Mouse (Mus musculus) right cerebral cortex, adult 2 months (tissue): ENCODE measurements around the gene Sap18b.
"Not testable (repeated sequence)": the region's sequence is repeated elsewhere in the genome, so short reads cannot be mapped to it uniquely, and the experiment has no call there.

Source experiments
- DNase-seq, 2 experiments: peaks; one replicate each; pipeline ENCODE4 v3.0.0; 2021 to 2022; ENCODE audit warnings: low spot score in 2 of 2

Sap18b gene

DNA sequence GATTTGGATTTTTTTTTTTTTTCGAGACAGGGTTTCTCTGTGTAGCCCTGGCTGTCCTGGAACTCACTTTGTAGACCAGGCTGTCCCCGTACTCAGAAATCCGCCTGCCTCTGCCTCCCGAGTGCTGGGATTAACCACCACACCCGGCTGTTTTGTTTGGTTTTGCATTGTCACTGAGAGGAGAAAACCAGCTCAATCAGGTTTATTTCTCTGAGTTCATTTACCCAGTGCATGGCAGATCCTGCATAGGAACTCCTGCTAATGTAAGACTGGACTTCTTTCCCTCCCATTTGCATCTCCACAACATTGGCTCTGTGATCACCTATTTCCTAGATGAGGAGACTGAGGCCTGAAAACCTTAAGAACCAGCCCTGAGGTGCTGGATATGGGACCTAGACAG lies 3.0 kb upstream of the Sap18b start:
- DNase-seq, result no peak

DNA sequence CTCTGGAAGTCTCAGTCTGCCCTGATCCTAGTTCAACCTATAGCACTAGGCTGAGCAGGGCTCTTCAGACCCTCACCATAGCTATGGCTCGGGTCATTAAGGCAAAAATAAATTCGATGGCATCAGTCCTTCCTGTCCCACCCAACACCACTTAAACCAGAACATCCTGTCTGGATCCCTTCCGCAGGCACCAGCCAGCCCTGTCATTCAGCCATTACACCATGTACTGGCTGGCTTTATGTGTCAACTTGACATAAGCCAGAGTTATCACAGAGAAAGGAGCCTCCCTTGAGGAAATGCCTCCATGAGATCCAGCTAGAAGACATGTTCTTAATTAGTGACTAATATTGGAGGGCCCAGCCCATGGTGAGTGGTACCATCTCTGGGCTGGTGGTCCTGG lies 2.4 kb upstream of the Sap18b start:
- DNase-seq, result no peak

DNA sequence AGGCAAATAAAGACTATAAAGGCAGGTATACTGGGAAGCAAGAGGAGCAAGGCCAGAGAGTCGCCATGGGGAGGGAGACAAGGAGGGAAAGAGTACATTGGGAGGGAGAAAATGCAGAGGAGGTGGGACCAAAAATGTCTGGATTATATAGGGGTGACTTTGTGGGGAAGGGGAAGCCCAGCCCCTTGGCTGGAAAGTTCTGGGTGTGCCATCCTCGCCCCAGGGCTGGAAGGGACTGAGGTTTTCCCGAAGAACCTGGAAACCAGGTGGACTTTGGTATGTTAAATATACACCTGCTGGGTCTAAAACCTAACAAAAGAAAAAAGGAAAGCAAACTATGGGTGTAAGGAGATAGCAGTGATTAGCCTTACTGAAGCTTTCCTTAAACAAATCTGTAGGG lies 5.0 kb downstream of the Sap18b start:
- DNase-seq, result no peak

DNA sequence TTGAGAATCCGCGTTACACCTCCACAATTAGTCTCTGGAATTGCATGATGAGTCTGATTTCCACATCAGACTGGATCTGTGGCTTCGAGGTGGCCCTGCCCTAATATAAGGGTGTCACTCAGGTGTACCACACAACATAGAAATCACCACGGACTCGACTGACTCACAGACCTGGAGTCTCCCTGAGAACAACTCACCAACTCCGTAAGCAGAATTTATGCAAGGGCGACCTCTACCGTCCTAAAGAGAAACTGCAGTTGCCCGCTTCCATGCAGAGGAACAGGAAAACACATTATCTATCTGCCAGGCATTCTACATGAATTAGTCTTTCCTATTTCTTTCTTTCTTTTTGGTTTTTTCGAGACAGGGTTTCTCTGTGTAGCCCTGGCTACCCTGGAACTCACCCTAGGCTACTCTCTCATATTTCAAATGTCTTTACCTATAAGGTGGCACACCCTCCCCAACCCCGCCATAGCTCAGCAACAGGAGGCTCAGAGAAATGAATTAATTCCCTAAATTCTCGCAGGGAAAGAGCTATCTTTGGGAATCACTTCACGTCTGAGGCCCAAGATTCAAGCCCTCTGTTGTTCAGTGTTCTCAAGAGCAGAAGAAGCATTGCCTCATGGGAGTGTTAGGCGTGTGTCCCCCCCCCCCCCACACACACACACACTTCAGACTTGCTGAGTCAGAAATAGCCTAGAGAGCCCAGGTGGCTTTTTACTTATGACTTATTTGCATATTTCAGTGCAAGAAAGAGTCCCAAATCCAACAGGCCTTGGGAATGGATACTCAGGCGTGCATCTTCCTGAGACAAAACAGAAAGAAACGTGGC lies 7.7 kb downstream of the Sap18b start:
- peak; percentile 94 to 96 for DNase-seq

DNA sequence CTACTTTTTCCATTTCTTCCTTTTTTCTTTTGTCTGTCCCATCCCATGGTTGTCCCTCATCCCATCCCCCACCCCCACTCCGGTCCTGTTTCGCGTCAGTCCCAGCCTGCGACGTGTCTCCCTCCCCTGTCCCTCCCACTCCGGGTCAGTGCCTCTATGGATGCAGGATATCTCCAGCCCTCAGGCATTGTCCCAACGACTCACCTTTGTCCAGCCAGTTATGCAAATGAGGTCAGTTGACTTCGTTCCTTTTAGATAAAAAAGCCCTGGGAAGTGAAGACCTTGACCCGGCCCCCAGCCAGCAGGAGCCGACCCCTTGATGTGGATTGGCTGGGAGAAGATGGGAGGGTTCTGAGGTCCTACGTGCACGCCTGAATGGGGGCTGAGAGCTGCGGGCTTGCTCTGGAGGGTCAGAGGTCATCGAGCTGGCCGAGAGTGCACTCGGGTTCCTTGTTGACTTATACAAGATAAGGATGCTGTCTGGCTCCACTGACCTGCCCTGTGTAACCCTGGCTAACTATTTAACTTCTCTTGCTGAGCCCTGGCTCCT lies 8.4 kb downstream of the Sap18b start:
- DNase-seq, result no peak

DNA sequence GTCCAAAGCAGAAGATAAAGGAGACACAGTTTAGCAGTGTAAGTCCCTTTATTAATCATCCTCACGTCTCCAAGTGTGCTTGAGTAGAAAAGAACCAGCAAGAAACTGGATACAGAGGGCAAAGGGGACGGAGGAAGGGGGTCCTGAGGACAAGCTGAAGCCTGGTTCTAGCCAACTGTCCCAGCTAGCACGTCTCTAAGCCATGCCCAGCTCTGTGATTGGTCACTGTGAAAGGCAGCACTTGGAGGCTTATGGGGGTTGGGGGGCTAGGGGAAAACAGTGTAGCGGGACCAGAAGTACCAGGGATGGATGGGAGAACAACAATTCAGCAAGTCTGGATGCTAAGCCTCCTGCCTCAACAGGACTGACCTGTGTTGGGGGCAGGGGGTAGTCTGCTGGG lies 10.7 kb downstream of the Sap18b start:
- DNase-seq, result no peak

DNA sequence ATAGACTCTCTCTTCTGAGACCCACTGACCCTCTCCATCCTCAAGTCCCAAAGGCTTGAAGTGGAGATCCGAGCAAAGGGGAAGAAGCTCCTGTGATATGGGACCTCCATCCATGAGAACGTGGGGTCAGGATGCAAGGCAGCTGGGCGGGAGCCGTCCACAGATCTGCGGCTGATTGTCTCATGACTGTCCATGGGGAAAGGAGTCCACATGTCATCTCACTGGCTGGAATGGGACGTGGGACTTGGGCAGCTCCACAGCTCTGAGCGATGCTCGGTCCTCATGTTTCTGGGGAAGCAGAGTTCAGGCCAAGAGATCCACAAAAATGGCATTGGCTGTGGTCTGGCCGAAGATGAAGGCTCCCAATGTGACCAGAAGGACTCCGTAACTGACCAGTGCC lies 12.1 kb downstream of the Sap18b start:
- no peak for DNase-seq

DNA sequence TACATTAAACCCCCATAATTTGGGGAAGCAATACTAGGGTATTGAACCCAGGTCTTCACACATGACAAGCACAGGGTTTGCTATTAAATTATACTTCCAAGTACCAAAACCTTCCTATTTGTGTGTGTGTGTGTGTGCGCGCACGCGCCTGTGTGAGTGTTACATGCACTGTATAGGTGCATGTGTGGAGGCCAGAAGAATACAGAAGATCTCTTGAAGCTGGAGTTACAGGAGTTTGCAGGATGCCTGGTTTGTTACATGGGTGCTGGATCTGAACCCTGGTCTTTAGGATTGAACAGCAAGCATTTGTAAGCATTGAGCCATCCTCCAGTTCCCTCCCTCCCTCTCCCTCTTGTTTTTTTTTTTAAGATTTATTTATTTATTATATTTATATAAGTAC lies 14.1 kb downstream of the Sap18b start:
- no peak for DNase-seq

DNA sequence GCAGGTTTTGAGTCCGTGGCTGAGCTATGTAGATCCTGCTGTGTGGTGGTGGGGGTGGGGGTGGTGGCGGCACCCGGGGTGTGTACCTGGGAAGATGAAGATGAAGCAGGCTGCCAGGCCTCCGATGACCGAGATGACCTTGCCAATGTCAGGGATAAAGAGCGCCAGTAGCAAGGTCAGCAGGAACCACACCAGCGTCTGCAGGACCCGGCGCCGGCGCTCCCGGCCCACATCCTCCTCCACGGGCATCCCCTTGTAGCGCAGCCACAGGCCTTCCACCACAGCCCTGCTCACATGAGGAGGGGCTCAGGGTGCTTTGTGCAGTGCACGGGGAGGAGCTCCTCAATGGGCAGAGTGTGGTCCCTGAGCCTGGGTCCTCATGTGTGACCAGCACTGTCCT lies 16.3 kb downstream of the Sap18b start:
- DNase-seq, result no peak

DNA sequence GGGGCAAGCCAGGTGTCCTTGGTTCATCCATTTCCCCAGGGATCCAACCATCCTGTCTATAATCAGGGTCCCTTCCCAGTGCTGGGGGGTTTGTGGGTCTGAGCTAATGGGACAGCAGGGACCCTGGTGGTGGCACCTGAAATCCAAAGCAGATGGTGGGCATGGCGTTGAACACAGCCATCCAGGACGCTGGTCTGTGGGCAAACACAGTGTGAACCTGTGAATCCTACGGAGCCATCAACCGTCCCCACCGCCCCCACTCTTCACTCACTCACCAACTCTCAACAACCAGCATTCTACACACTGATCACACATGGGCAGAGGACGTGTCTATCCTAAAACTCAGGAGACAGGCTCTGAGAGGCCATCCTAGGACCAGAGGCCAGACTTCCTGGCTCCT lies 18.8 kb downstream of the Sap18b start:
- DNase-seq, result no peak

DNA sequence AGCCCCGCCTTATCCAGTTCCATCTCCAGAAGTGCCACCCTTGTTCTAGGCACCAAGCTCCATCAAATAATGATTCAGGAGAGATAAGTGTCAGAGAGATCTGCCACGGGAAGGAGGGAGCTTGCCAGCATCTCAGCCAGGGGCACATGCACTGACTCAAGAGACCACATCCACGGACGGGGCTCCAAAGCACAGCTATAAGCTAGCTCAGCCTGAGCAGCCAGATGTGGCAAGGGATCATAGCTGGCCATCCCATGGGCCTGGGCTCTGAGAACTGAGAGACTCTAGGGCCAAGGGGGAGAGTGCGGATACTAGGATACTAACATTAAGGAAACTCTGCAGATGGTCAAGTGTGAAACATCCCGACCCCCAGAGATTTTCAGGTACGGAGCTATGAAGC lies 19.9 kb downstream of the Sap18b start:
- DNase-seq, result no peak

DNA sequence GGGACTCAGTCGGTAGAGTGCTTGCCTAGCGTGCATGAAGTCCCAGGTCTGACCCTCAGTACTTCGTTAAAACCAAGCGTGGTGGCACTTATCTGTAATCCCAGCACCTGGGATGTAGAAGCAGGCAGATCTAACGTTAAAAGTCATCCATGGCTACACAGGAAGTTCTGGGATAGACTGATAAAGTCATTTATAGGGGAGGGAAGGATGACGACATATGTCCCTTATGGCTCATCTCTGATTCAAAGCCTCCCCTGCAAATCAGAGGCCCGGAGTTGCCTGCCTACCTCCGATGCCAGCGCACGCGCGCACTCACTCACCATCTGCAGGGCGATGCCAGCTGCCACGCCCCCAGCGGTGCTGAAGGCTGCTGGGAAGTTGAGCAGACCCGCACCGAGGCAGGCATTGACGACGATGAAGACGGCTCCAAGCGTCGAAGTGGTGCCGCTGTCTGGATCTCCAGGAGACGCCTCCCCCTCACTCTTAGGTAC lies 23.0 kb downstream of the Sap18b start:
- DNase-seq, result no peak

DNA sequence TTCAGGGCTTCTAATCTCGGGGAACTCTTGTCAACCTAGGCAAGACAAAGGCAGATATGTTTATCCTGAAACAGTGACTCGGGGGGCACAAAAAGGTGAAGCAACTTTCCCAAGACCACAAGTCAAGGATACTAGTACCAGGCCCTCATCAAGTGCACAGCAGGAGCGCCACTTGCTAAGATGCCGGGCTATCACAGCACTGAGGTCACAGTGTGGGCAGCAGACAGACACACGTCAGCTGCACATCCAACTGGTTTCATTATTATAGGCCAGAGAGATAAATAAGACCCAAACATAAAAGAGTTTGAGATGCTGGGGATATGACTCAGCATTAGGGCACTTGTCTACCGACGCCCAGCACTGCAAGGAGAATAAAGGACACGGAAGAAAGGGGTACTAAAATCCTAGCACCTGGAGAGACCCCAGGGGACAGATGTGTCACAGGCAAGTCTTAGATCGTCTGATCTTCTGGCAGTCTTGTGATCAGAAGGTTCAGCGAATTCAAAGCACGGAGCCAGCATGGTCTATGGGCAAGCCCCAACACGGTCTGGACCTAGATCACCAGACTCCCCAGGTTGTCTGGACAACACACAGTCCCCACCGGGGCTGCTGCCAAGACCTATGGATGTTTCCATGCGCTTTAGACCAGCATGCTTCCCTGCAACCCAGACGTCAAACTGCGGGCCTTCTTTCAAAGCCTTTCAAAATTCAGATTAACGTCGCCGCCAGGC lies 23.8 kb downstream of the Sap18b start:
- DNase-seq, result no peak

DNA sequence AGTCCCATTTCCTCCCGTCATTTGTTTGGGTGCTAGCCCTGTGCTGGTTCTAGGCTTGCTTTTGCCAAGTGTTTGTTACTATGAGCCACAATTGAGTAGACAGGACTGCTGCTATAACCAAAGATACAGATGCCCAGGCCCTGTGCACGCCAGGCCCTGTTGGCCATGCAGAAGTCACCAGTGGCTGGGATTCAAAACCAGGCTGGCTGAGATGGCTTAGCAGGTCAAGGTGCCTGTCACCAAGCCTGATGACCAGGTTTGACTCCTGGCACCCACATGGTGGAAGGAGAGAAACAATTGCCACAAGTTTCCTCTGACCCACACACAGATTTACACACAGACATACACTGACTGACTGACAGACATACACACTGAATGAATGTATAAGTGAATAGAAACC lies 25.2 kb downstream of the Sap18b start:
- no peak for DNase-seq

DNA sequence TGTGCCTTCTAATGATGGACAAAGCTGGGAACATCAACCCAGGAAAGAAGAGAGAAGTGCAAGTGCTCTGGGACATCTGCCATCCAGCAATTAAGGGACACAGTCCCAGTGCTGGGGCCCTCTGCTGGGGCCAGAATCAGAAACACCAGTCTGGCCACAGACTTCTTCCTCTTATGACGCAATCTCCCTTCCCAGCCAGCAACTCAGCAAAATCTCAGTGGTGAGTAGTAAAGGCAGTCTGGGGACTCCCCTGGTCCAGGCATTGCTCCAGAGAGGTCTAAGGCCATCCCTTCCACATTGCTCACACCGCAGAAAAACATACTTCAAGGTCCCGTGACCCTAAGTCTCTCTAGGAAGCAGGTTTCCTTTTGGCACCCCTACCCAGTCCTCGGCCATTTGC lies 27.1 kb downstream of the Sap18b start:
- no peak for DNase-seq

DNA sequence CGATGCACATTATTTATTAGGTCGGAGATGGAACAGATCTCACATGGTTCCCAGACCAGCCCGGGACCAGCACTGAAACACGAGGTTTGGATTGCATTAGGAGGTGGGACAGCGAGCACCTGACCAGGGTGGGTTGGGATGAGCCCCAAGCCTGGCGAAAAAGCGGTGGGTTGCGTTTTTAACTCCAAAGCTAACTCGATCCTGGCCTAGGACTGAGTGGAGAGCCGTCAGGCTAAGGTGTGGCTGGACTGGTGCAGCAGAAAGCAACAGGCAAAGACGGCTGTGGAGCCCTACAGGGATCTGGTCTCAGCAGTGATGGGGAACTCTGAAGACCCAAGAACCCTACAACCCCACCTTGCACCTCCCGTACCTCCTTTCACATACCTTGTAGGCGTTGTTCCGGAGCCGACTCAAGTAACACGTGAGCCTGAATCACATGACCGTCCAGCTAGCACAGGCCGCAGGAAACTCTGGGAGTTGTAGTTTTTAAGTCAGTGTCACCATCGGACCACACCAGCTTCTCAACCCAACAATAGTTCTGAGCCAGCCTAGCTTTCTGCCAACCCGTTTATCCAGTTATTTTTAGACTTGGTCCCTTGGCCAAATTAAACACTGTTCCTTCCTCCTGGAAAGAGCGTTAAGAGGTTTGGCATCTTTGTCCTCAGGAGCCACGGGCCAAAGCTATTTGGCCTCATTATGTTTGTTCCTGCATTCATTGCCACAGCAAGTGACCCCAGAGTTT lies 28.1 kb downstream of the Sap18b start, which contains the start of gene Slc38a7:
Slc38a7 (minus strand) TSS at position 438 of the 742 bp plus-strand sequence.
- peak; percentile 84 to 86 for DNase-seq

DNA sequence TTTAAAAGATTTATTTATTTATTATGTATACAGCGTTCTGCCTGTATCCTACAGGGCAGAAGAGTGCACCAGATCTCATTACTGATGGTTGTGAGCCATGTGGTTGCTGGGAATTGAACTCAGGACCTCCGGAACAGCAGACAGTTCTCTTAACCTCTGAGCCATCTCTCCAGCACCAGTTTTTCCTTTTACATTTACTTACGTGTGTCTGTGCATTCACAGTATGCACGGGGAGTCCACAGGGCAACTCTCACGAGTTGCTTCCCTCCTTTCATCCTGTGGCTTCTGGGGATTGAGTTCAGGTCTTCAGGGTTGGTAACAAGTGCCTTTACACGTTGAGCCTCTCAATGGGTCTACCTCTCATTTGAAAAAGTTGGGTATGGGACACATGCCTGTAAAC lies 29.0 kb downstream of the Sap18b start:
- DNase-seq, result no peak

DNA sequence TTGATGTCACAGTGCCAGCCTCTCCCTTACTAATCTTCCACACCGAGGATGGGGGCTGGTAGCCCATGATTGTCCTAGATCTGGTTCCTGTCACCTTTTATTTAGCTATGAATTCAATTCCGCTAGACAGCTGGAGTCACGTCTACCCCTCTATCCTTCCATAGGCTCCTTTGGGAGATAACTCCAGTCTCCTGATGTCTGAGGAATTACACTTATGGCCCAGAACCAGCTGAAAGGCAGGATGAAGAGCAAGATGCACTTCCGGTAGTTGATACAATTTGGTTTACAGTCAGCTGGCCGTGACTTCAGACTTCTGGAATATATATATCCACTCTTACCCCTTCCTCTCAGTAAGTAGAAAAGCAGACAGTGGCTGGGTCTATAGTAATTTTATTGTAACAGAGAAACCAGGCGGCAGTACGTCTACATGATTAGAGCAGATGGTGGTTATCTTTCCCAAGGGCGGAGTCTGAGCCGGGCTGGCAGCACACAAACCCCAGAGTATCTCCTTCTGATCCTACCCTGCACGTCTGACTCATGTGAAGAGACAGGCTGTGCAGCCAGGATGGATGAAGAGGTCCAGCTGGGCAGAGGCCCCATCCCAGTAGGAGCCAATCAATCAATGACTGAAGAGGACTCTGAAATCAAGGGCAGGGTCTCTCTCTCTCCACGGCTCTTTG lies 38.8 kb downstream of the Sap18b start:
- not testable (repeated sequence) for DNase-seq

DNA sequence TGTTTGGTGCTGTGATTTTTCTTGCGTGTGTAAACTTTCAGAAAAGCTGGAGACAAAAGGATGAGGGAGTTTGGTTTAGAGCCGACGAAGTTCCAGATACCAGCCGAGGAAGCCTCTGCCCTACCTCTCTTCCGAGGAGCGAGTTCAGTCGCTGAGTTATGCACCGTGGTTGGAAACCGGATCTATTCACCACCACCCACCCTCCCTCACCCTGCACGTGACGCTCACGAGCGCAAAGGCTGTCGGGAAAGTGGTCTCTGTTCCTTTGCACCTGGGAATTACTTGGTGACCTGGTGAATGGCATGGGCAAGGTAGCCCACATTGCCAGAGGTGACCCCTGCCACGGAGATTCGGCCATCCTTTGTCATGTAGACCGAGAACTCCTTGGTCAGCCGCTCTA lies 39.7 kb downstream of the Sap18b start:
- not testable (repeated sequence) for DNase-seq

DNA sequence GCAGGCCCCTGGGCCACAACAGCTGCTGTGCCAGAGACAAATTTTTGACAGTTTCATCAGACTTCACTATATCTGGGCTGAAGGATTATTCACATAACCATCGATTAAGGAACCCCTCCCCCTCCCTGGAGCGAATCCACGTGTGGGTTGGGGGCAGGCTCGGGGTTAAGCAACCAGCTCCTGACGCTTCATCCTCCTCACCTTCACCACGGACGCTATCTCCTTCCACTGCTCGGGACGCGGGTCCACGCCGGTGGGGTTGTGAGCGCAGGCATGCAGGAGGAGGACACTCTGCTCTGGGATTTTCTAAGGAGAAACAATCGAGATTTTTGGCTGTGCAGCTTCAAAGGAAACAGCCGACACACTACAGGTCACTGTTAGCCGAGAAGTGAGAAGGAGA lies 46.5 kb downstream of the Sap18b start:
- no peak for DNase-seq

DNA sequence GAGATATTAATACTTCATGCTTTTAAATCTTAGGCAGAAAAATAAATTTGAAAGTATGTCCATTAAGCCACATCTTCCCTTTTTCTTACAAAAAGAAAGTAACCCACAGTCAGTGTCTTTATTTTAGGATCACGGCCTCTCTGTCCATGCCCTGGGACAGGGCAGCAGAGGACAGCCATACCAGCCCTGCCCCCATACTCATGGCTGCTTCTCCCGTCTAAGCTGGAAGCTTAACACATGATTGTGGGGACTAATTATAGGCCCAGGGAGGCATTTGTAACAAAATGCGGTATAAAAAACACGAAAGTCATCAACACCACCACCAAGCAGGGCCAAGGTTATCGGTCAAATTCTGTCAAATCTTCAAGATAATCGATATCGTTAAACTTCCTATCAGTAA lies 50.1 kb downstream of the Sap18b start:
- no peak for DNase-seq
